Comparison of ENCODE assay signal across 11 mouse cellular contexts in genomic region chr5:76067231-76067630, GRCm38 (mm10).
DNase-seq lines count a peak whose midpoint lies in the region; ATAC-seq and TF ChIP-seq lines count a peak whose summit lies in the region.
"Had no signal": no experiment of that assay in that cellular context is flagged by ENCODE, and none has a peak within 500 bp of the region (broad histone marks: within the 10 kb centered on the region; RNA-seq: fewer than 3 reads in every experiment).

No protein-coding gene starts in this region.

- WGBS in lung, embryonic 14.5 days: 6% methylated on average over 10 of the region's 10 CpGs
- 11% methylated on average over 10 of the region's 10 CpGs for WGBS in heart, embryonic 16.5 days

- H3K9me3 ChIP-seq in lung, embryonic 14.5 days (ENCODE audit: low read depth, low read length): no peaks in the 10 kb centered on the region
- H3K9me3 ChIP-seq in heart, embryonic 16.5 days (replicated peaks; ENCODE audit: control insufficient read depth, low read length): no peaks in the 10 kb centered on the region
- H3K9me3 ChIP-seq: hindbrain, embryonic 13.5 days; liver, embryonic 15.5 days had no signal

- H3K27ac ChIP-seq in lung, embryonic 14.5 days (ENCODE audit: low read depth): no peak overlapping the region
- no peak overlapping the region for H3K27ac ChIP-seq in heart, embryonic 16.5 days (ENCODE audit: low read length)
- H3K27ac ChIP-seq: hindbrain, embryonic 13.5 days; liver, embryonic 15.5 days had no signal

- H3K4me3 ChIP-seq in lung, embryonic 14.5 days (ENCODE audit: low read depth, low read length): no peak overlapping the region
- no peak overlapping the region for H3K4me3 ChIP-seq in heart, embryonic 16.5 days (ENCODE audit: low read length)
- H3K4me3 ChIP-seq: hindbrain, embryonic 13.5 days; liver, embryonic 15.5 days had no signal

- DNase-seq in heart, adult 11 months: peak; percentile 95
- DNase-seq in heart, postnatal 14 days: no peak
- DNase-seq in lung, embryonic 14.5 days: peak; percentile 45
- DNase-seq in lung, adult 18-20 months: no peak
- DNase-seq in neural tube, embryonic 10.5 days (ENCODE audit: extremely low spot score, low spot score): no peak
- DNase-seq in right cerebral cortex, postnatal 14 days: no peak
- no peak for DNase-seq in thymus, postnatal 36 days
- DNase-seq: B cell, adult 2 months had no signal

- no peak for TF ChIP-seq CTCF in lung, embryonic 14.5 days (IDR thresholded peaks at IDR 0.05; ENCODE audit: low read depth)

- H3K36me3 ChIP-seq in lung, embryonic 14.5 days (ENCODE audit: insufficient read depth): no peaks in the 10 kb centered on the region
- H3K36me3 ChIP-seq in heart, embryonic 16.5 days (ENCODE audit: control insufficient read depth, insufficient read depth): no peaks in the 10 kb centered on the region
- H3K36me3 ChIP-seq: hindbrain, embryonic 13.5 days; liver, embryonic 15.5 days had no signal

- H3K4me2 ChIP-seq in lung, embryonic 14.5 days: no peak overlapping the region
- H3K4me2 ChIP-seq in heart, embryonic 16.5 days (ENCODE audit: low read depth, low read length): peak overlapping the region; percentile 23
- H3K4me2 ChIP-seq: hindbrain, embryonic 13.5 days; liver, embryonic 15.5 days had no signal

- no peak for ATAC-seq in lung, embryonic 14.5 days (ENCODE audit: insufficient read depth)
- no peak for ATAC-seq in heart, embryonic 16.5 days (replicated peaks; ENCODE audit: extremely low read depth, insufficient read depth, low FRiP score)

- intact Hi-C loops in heart, postnatal 14 days (cut with DNase I): no loop called here

- H3K9ac ChIP-seq in lung, embryonic 14.5 days: no peak overlapping the region
- no peak overlapping the region for H3K9ac ChIP-seq in heart, embryonic 16.5 days (ENCODE audit: low read length)
- H3K9ac ChIP-seq: hindbrain, embryonic 13.5 days; liver, embryonic 15.5 days had no signal

- no peaks in the 10 kb centered on the region for H3K4me1 ChIP-seq in lung, embryonic 14.5 days (ENCODE audit: insufficient read depth)
- peaks cover 11% of the 10 kb centered on the region for H3K4me1 ChIP-seq in heart, embryonic 16.5 days (ENCODE audit: control insufficient read depth, insufficient read depth, low read length)
- H3K4me1 ChIP-seq: hindbrain, embryonic 13.5 days had no signal

- no peaks in the 10 kb centered on the region for H3K27me3 ChIP-seq in lung, embryonic 14.5 days (ENCODE audit: insufficient read depth, low read length)
- no peaks in the 10 kb centered on the region for H3K27me3 ChIP-seq in heart, embryonic 16.5 days (ENCODE audit: control insufficient read depth, insufficient read depth, low read length)

Comparison
In these comparisons a context has a peak if more than half of its experiments do, and no peak if none do; other contexts are left out.
1. DNase-seq: peak in heart, adult 11 months (single experiment) and lung, embryonic 14.5 days (single experiment); none in heart, postnatal 14 days (0 of 2), lung, adult 18-20 months (0 of 2), neural tube, embryonic 10.5 days (single experiment), right cerebral cortex, postnatal 14 days (single experiment) and thymus, postnatal 36 days (0 of 2).